Comparison of ENCODE assay signal across 27 mouse cellular contexts in genomic region chr19:7089050-7089449, GRCm38 (mm10). TPM values are rescaled to one million over a fixed set of nuclear protein-coding genes. Genes with fewer than 3 reads are reported as not detected.
DNase-seq lines count a peak whose midpoint lies in the region; ATAC-seq and TF ChIP-seq lines count a peak whose summit lies in the region.
"Had no signal": no experiment of that assay in that cellular context is flagged by ENCODE, and none has a peak within 500 bp of the region (broad histone marks: within the 10 kb centered on the region; RNA-seq: fewer than 3 reads in every experiment).

No protein-coding gene starts in this region.

- no peak for ATAC-seq in hindbrain, embryonic 11.5 days (ENCODE audit: low FRiP score)
- no peak for ATAC-seq in forebrain, embryonic 14.5 days
- no peak for ATAC-seq in liver, embryonic 12.5 days
- ATAC-seq: activated CD4-positive, CD25-positive, alpha-beta regulatory T cell, adult 4 months; inflammation-experienced regulatory T-cells, adult 6 months; midbrain, embryonic 13.5 days had no signal

- H3K4me1 ChIP-seq in hindbrain, embryonic 10.5 days (replicated peaks): peaks cover 82% of the 10 kb centered on the region
- peaks cover 13% of the 10 kb centered on the region for H3K4me1 ChIP-seq in hindbrain, embryonic 11.5 days (replicated peaks; ENCODE audit: control insufficient read depth, insufficient read depth, low read length)
- peaks cover 48% of the 10 kb centered on the region for H3K4me1 ChIP-seq in E14TG2a.4 (replicated peaks; ENCODE audit: low read depth, low read length)
- H3K4me1 ChIP-seq in forebrain, embryonic 14.5 days (ENCODE audit: control insufficient read depth, insufficient read depth, low read length): peaks cover 72% of the 10 kb centered on the region
- no peaks in the 10 kb centered on the region for H3K4me1 ChIP-seq in liver, embryonic 12.5 days

- no peaks in the 10 kb centered on the region for H3K36me3 ChIP-seq in hindbrain, embryonic 10.5 days
- no peaks in the 10 kb centered on the region for H3K36me3 ChIP-seq in hindbrain, embryonic 11.5 days (ENCODE audit: control insufficient read depth, insufficient read depth, low read length)
- no peaks in the 10 kb centered on the region for H3K36me3 ChIP-seq in E14TG2a.4 (ENCODE audit: insufficient read depth, low read length)
- H3K36me3 ChIP-seq in forebrain, embryonic 14.5 days (ENCODE audit: control insufficient read depth, insufficient read depth, low read length): no peaks in the 10 kb centered on the region
- no peaks in the 10 kb centered on the region for H3K36me3 ChIP-seq in liver, embryonic 12.5 days
- H3K36me3 ChIP-seq: G1E; limb, embryonic 12.5 days; midbrain, embryonic 13.5 days; neural tube, embryonic 13.5 days had no signal

- no peak for TF ChIP-seq CTCF in E14TG2a.4 (conservative IDR thresholded peaks at IDR 0.05; ENCODE audit: low read length)

- peak overlapping the region; percentile 45 for H3K27ac ChIP-seq in hindbrain, embryonic 10.5 days
- H3K27ac ChIP-seq in hindbrain, embryonic 11.5 days (ENCODE audit: low read depth, low read length): no peak overlapping the region
- peak overlapping the region; percentile 91; the same call in 1 of the 2 replicates for H3K27ac ChIP-seq in forebrain, embryonic 14.5 days (ENCODE audit: low read depth, low read length)
- H3K27ac ChIP-seq in liver, embryonic 12.5 days: no peak overlapping the region
- H3K27ac ChIP-seq: gastrocnemius, adult 2 months; kidney, postnatal 0 days; limb, embryonic 12.5 days had no signal

- H3K4me2 ChIP-seq in hindbrain, embryonic 11.5 days (replicated peaks; ENCODE audit: low read depth, low read length): no peak overlapping the region
- H3K4me2 ChIP-seq in forebrain, embryonic 14.5 days (ENCODE audit: low read length): no peak overlapping the region
- no peak overlapping the region for H3K4me2 ChIP-seq in liver, embryonic 12.5 days
- H3K4me2 ChIP-seq: hindbrain, embryonic 14.5 days; limb, embryonic 12.5 days; liver, embryonic 11.5 days; midbrain, embryonic 13.5 days; neural tube, embryonic 13.5 days had no signal

- H3K9me3 ChIP-seq in hindbrain, embryonic 10.5 days: no peaks in the 10 kb centered on the region
- H3K9me3 ChIP-seq in hindbrain, embryonic 11.5 days (ENCODE audit: control insufficient read depth, low read length): no peaks in the 10 kb centered on the region
- no peaks in the 10 kb centered on the region for H3K9me3 ChIP-seq in E14TG2a.4 (ENCODE audit: low read length)
- H3K9me3 ChIP-seq in forebrain, embryonic 14.5 days (replicated peaks; ENCODE audit: control insufficient read depth, low read length): no peaks in the 10 kb centered on the region
- no peaks in the 10 kb centered on the region for H3K9me3 ChIP-seq in liver, embryonic 12.5 days (replicated peaks)
- H3K9me3 ChIP-seq: G1E; limb, embryonic 12.5 days; midbrain, embryonic 13.5 days; neural tube, embryonic 13.5 days had no signal

- no peak overlapping the region for H3K9ac ChIP-seq in hindbrain, embryonic 11.5 days (ENCODE audit: low read depth, low read length)
- H3K9ac ChIP-seq in forebrain, embryonic 14.5 days (ENCODE audit: low read length): 0 out of 2 replicates have a peak overlapping the region, but pooled peaks have one; percentile 5
- no peak overlapping the region for H3K9ac ChIP-seq in liver, embryonic 12.5 days
- H3K9ac ChIP-seq: hindbrain, embryonic 14.5 days; limb, embryonic 12.5 days; neural tube, embryonic 13.5 days had no signal

- WGBS in hindbrain, embryonic 10.5 days: 56% methylated on average over 5 of the region's 5 CpGs
- WGBS in hindbrain, embryonic 11.5 days: 63% methylated on average over 5 of the region's 5 CpGs
- WGBS in forebrain, embryonic 14.5 days: 51% methylated on average over 5 of the region's 5 CpGs
- WGBS in liver, embryonic 12.5 days (ENCODE audit: insufficient replicate concordance): 58% methylated on average over 5 of the region's 5 CpGs

- H3K27me3 ChIP-seq in hindbrain, embryonic 10.5 days (ENCODE audit: insufficient read depth, poor library complexity, severe bottlenecking): peaks cover 56% of the 10 kb centered on the region
- H3K27me3 ChIP-seq in hindbrain, embryonic 11.5 days (ENCODE audit: control insufficient read depth, insufficient read depth, low read length): peaks cover 7% of the 10 kb centered on the region
- peaks cover 51% of the 10 kb centered on the region for H3K27me3 ChIP-seq in E14TG2a.4 (ENCODE audit: insufficient read depth, low read length)
- no peaks in the 10 kb centered on the region for H3K27me3 ChIP-seq in forebrain, embryonic 14.5 days (replicated peaks; ENCODE audit: control insufficient read depth, insufficient read depth, low read length)
- H3K27me3 ChIP-seq in liver, embryonic 12.5 days (replicated peaks): peaks cover 94% of the 10 kb centered on the region

- DNase-seq in cerebellum, postnatal 10 days: peak; percentile 56 to 60
- DNase-seq in cerebellum, postnatal 4 days (ENCODE audit: low spot score in 2 of 2): no peak
- DNase-seq in hindbrain, embryonic 10.5 days (ENCODE audit: low spot score): no peak
- no peak for DNase-seq in hindbrain, embryonic 11.5 days (ENCODE audit: low spot score)
- DNase-seq in forebrain, embryonic 14.5 days (ENCODE audit: low spot score): no peak
- DNase-seq in spleen, postnatal 36 days (ENCODE audit: low spot score in 2 of 2): no peak
- DNase-seq: adrenal gland, adult 8-10 months; cerebellum, adult 8-10 months; kidney, adult 18-20 months; lung, adult 18-20 months; lung, postnatal 10 days; retina, postnatal 1 day; right cerebral cortex, postnatal 25 days; spleen, adult 18-20 months; thymus, postnatal 14 days had no signal

- no peak overlapping the region for H3K4me3 ChIP-seq in hindbrain, embryonic 10.5 days
- no peak overlapping the region for H3K4me3 ChIP-seq in hindbrain, embryonic 11.5 days (ENCODE audit: low read depth, low read length)
- H3K4me3 ChIP-seq in E14TG2a.4 (replicated peaks; ENCODE audit: low read length): peak overlapping the region; percentile 62; the same call in 1 of the 2 replicates
- no peak overlapping the region for H3K4me3 ChIP-seq in forebrain, embryonic 14.5 days (ENCODE audit: low read depth, low read length)
- H3K4me3 ChIP-seq in liver, embryonic 12.5 days: no peak overlapping the region
- H3K4me3 ChIP-seq: gastrocnemius, adult 2 months; limb, embryonic 12.5 days; midbrain, embryonic 13.5 days; neural tube, embryonic 13.5 days had no signal

RNA-seq across cellular contexts. Expression of gene Flrt1, which starts 16.5 kb away (rescaled TPM):
- 3.1 and 4.0 TPM in 2 replicates for polyA plus RNA-seq in hindbrain, embryonic 10.5 days (2016; fragmentation: Nextera tagmentation; extraction: Ambion mirVana)
- polyA plus RNA-seq in hindbrain, embryonic 11.5 days (2014; fragmentation: Nextera tagmentation; extraction: Ambion mirVana): 4.6 and 5.6 TPM in 2 replicates
- polyA plus RNA-seq in forebrain, embryonic 14.5 days (2014; fragmentation: Nextera tagmentation; extraction: Ambion mirVana): 9.5 and 12.2 TPM in 2 replicates
- polyA plus RNA-seq in liver, embryonic 12.5 days (2016; fragmentation: Nextera tagmentation; extraction: Ambion mirVana): 0.23 TPM in 2 replicates
- polyA plus RNA-seq: activated CD4-positive, CD25-positive, alpha-beta regulatory T cell, adult 4 months; G1E had no signal

RNA-seq across cellular contexts. Expression of gene Macrod1, which starts 32.4 kb away (rescaled TPM):
- 2.9 and 3.4 TPM in 2 replicates for polyA plus RNA-seq in hindbrain, embryonic 10.5 days (2016; fragmentation: Nextera tagmentation; extraction: Ambion mirVana)
- polyA plus RNA-seq in hindbrain, embryonic 11.5 days (2014; fragmentation: Nextera tagmentation; extraction: Ambion mirVana): 2.8 and 3.1 TPM in 2 replicates
- polyA plus RNA-seq in forebrain, embryonic 14.5 days (2014; fragmentation: Nextera tagmentation; extraction: Ambion mirVana): 4.0 and 4.8 TPM in 2 replicates
- 6.4 and 7.6 TPM in 2 replicates for polyA plus RNA-seq in liver, embryonic 12.5 days (2016; fragmentation: Nextera tagmentation; extraction: Ambion mirVana)

RNA-seq across cellular contexts. Expression of gene Stip1, which starts 49.3 kb away (rescaled TPM):
- polyA plus RNA-seq in hindbrain, embryonic 10.5 days (2016; fragmentation: Nextera tagmentation; extraction: Ambion mirVana): 372 and 451 TPM in 2 replicates
- polyA plus RNA-seq in hindbrain, embryonic 11.5 days (2014; fragmentation: Nextera tagmentation; extraction: Ambion mirVana): 376 and 390 TPM in 2 replicates
- polyA plus RNA-seq in forebrain, embryonic 14.5 days (2014; fragmentation: Nextera tagmentation; extraction: Ambion mirVana): 278 and 287 TPM in 2 replicates
- polyA plus RNA-seq in liver, embryonic 12.5 days (2016; fragmentation: Nextera tagmentation; extraction: Ambion mirVana): 218 and 230 TPM in 2 replicates

Comparison
In these comparisons a context has a peak if more than half of its experiments do, and no peak if none do; other contexts are left out.
1. DNase-seq: peak in cerebellum, postnatal 10 days (2 of 2); none in cerebellum, postnatal 4 days (0 of 2), hindbrain, embryonic 10.5 days (single experiment), hindbrain, embryonic 11.5 days (single experiment), forebrain, embryonic 14.5 days (single experiment) and spleen, postnatal 36 days (0 of 2).
2. H3K27ac ChIP-seq: peak in hindbrain, embryonic 10.5 days (single experiment) and forebrain, embryonic 14.5 days (single experiment); none in hindbrain, embryonic 11.5 days (single experiment) and liver, embryonic 12.5 days (single experiment).